Mouse (Mus musculus): ENCODE measurements around the gene Zswim3.
"Not testable (repeated sequence)": the region's sequence is repeated elsewhere in the genome, so short reads cannot be mapped to it uniquely, and the experiment has no call there.

The Zswim3 gene

DNA sequence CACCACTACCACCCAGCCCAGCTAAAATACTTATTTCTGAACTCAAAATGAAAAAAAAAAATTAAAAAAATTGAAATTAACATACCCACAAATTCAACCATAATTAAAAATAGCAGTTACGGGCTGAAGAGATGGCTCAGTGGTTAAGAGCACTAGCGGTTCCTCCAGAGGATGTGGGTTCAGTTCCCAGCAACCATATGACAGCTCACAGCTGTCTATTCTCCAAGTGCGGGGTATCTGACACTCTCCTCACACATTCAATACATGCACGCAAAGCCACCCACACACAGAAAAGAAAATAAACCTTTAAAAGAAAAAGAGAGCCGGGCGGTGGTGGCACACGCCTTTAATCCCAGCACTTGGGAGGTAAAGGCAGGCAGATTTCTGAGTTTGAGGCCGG, 45.2 kb downstream of the Zswim3 start:
- no peak for DNase-seq (ENCODE audit: low read depth, low spot score)

- not testable (repeated sequence) for DNase-seq (ENCODE audit: low read depth, low spot score)
Measured at GRCm38 (mm10) chr2:164855572-164855971, 50.7 kb downstream of the Zswim3 start.

GRCm38 (mm10) chr2:164856309-164857100, 51.6 kb downstream of the Zswim3 start:
- no peak for DNase-seq (ENCODE audit: low read depth, low spot score)

GRCm38 (mm10) chr2:164857101-164857821, 52.4 kb downstream of the Zswim3 start, which contains the start of gene Pltp:
TSS of gene Pltp (minus strand) at chr2:164857711.
- no peak for DNase-seq (ENCODE audit: low read depth, low spot score)

DNA sequence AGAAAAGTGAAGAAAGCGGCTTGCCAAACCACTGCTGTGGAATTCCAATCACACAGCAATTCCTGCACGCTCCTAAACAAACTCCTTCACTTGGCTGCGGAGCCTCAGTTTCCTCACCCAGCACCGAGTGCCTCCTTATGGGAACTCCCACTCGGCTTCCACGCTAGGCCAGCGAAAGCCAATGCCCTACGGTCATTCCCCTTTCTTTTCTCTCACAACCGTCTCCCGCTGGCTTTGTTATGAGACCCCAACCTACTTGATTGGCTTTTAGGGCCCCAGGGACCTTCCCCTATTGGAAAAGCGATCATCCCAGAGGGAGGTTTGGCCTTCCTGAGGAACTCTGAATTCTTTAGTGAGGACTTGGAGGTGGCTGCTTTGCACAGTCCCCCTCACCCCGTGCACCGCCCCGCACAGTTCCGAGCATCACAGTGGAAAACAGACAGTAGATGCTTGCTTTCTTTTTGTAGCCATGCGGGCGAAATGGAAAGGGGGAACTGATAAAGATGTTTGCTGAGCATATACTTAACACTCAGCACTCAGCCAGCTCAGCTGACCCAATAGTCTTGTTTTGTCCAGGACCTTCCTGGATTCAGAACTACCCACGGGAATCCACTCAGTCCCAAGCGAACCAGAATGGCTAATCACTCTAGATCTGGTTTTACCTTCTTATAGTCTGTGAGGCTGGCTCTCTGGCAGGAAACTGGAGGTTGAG, 53.1 kb downstream of the Zswim3 start:
- DNase-seq (ENCODE audit: low read depth, low spot score): no peak

- DNase-seq (ENCODE audit: low read depth, low spot score): no peak
Measured at GRCm38 (mm10) chr2:164859155-164859554, 54.3 kb downstream of the Zswim3 start.

DNA sequence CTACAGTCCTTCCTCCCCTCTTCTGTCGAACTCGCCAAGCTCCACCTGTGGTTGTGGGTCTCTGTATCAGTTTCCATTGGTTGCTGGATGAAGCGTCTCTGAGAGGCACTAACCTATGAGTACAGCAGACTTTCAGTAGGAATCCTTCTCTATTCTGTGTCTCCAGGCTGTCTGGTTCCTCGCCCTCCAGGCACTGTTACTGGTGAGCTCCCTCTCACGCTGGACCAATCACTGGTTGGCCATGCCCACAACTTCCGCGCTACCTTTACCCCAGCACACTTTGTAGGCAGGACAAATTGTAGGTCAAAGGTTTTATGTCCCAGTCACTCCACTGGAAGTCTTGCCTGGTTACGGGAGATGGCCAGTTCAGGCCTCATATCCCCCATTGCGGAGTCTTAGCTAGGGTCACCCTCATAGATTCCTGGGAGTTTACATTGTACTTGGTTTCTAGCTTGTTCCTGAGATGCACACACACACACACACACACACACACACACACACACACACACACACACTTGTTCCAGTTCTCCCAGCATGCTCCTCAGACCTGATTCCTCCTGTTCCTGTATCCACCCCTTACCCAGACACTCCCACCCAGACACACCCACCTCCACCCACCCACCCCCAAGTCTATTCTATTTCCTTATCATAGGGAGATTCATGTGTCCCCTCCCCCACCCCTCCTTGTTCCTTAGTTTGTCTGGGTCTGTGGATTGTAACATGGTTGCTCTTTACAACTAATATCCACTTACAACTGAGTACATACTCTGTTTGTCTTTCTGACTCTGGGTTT, 54.9 kb downstream of the Zswim3 start:
- DNase-seq (ENCODE audit: low read depth, low spot score): no peak

DNA sequence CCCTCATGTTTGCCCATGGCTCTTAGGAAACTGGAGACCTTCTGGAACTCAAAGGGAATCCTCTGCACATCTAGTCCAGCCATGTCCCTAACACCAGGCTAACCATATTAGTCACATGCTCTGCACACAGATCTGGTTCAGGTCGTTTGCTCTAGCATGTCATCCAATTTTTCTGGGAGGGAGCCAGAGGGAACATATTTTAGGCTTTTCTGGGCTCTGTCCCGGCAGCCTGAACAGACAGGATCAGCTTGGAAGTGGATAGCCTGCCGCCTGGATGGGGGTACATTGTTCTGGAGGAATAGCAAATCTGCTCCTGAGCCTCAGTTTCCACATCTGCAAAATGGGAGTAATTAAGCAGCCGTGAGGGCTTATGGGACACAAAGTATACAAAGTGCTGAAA, 56.2 kb downstream of the Zswim3 start:
- DNase-seq (ENCODE audit: low read depth, low spot score): no peak

DNA sequence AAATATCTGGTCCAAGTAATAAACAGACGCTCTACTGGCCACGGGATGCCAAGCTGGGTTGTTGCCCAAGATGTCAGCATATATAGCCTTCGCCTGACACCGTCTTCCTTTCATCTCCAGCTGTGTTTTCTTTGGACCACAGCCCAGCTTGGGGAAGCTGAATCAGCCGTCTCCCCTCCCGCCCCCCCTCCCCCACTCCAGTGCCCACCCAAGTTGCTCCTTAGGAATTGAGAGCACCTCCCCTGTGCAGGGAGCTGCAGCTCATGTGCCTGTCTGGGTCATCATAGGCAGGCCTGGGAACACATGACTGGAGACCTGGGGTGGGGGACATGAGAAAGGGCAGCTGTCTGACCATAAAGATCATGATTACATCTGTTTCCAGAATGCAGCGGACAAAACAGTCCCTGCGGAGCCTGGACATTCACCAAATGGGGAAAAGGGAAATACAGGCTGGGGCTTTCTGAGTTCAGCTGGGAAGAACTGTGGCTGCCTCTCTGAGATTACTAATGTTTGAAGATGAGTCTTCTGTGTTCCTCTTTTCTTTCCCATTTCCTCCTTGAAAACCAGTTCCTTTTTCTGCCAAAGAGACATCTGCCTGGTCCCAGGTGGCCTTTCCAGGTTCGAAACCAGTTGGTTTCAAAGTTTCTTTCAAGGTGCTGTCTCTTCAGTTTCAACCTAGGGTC, 57.4 kb downstream of the Zswim3 start:
- DNase-seq (ENCODE audit: low read depth, low spot score): no peak

GRCm38 (mm10) chr2:164863411-164863810, 58.5 kb downstream of the Zswim3 start:
- DNase-seq (ENCODE audit: low read depth, low spot score): not testable (repeated sequence)

- no peak for DNase-seq (ENCODE audit: low read depth, low spot score)
Measured at GRCm38 (mm10) chr2:164864593-164864992, 59.7 kb downstream of the Zswim3 start.

- DNase-seq (ENCODE audit: low read depth, low spot score): peak; percentile 65
Measured at GRCm38 (mm10) chr2:164866741-164867551, 62.0 kb downstream of the Zswim3 start.

- DNase-seq (ENCODE audit: low read depth, low spot score): no peak
Measured at GRCm38 (mm10) chr2:164867566-164867965, 62.7 kb downstream of the Zswim3 start.

DNA sequence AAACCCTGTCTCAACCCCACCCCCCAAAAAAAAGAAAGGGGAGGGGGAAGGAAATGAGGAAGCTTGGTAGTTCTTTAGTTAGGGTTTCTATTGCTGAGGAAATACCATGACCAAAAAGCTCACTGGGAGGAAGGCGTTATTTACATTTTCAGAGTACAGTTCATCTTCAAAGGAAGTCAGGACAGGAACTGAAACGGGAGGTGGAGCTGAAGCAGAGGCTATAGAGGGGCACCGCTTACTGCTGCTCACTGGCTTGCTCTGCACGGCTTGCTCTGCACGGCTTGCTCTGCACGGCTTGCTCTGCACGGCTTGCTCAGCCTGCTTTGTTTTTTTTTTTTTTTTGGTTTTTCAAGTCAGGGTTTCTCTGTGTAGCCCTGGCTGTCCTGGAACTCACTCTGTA, 63.6 kb downstream of the Zswim3 start:
- no peak for DNase-seq (ENCODE audit: low read depth, low spot score)

Measured in retina, postnatal 7 days (tissue).